Mouse (Mus musculus) heart, postnatal 0 days (tissue): Measurements from ENCODE around the gene Pcnx.

Source experiments
- CTCF ChIP-seq: IDR thresholded peaks from 2 replicates; pipeline ENCODE4 v1.5.1; 2016; ENCODE audit warnings: antibody characterized with exemption, control low read depth, low read depth
- EP300 ChIP-seq: IDR thresholded peaks from 2 replicates; pipeline ENCODE4 v1.6.1; 2016; ENCODE audit warnings: antibody characterized with exemption, low read depth

DNA sequence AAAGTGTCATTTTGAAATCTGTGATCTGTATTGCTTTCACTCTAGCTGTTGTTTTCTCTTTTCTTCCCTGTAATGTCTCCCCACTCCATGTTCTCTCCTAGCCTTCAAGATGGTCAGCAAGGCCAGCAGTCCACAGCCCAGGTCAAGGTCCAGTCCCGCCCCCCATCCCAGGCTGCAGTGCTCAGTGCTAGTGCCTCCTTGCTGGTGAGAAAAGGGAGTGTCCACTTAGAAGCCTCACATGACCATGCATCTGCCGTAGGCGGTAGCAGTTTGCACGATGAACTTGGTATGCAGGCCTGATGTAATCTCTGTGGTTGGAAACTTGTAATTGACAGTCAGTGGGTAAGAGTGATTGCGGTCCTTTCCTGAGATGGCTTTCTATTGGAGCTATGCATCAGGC, 73.6 kb downstream of the Pcnx start:
- no peak for TF ChIP-seq CTCF
- no peak for TF ChIP-seq EP300
